Mouse (Mus musculus): ENCODE data around the gene Dyx1c1.

Dyx1c1 gene

DNA sequence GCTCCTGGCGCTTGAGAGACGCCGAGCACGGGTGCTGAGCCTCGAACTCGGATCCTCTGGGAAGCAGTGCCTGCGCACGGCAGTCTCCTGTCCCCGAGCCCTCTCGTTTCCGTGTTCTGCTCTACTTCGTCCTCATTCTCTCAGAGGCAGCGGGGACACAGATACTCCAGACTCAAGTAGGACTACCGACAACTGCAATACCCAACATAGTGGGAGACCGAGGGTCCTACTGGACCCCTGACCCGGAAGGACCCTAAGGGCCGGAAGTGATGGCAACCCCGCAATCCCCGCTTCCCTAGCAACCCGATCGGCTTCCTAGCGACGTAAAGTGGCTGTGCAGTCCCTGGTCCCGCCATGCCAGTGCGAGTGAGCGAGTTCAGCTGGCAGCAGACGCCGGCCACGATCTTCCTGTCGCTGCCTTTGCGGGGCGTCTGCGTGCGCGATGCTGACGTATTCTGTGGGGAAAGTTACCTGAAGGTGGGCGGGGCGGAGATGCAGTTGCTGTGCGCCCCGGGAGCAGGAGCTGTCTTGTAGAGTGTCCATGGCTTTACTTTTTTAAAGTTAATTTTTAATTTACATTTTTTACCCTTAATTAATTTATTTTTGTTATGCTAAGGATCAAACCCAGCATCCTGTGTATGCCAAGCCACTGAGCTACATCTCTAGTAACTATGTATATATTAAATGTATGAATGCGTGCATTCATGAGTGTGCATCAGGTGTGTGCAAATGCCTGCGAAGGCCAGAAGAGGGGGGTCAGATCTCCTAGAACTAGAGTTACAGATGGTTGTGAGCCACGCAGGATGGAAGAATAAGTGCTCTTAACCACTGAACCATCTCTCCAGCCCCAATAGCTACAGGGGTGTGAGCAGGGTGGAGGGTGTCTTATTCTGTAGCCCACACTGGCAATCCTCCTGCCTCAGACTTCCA lies at the start of gene Dyx1c1, which contains the start of gene Gm44503:
Dyx1c1 (plus strand) TSS at position 265 of the 930 bp plus-strand sequence.
Gm44503 (plus strand) TSS at position 332 of the 930 bp plus-strand sequence.
- DNase-seq (ENCODE audit: low read depth, low spot score), result peak; percentile 85

DNA sequence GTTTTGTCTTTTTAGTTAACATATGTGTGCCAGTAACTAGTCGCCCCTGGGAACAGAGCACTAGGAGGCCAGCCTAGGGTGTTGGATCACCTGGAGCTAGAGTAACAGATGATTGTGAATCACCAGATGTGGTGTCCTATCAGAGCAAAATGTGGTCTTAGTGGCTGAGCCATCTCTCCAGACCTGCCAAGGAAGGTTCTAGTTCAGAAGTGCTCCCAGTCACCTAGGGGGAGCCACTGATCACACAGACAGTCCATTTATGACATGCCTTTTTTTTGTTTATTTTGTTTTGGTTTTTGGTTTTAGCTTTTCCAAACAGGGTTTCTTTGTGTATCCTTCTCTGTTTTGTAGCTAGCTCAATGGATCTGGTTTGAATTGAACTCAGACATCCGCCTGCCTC lies 47.2 kb upstream of the Dyx1c1 start:
- DNase-seq (ENCODE audit: low read depth, low spot score), result no peak

DNA sequence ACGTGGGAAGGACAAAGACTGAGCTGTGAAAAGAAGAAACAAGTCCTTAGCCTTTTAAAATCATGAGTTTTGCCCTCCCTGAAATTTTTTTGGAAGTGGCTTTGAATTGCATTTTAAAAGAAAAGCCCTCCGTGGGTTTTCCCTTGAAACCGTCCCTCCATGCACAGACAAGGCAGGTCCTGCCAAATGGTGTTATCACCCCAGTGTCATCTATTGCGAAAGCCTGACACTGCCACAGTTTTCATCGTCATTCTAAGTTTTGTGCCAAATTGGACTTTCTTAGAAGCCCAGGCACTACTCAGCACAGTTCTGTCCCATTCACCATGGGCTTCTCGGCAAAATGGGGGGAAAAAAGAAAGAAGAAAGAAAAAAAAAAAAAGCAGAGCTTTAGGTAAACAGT lies 45.0 kb upstream of the Dyx1c1 start:
- DNase-seq (ENCODE audit: low read depth, low spot score), result no peak

DNA sequence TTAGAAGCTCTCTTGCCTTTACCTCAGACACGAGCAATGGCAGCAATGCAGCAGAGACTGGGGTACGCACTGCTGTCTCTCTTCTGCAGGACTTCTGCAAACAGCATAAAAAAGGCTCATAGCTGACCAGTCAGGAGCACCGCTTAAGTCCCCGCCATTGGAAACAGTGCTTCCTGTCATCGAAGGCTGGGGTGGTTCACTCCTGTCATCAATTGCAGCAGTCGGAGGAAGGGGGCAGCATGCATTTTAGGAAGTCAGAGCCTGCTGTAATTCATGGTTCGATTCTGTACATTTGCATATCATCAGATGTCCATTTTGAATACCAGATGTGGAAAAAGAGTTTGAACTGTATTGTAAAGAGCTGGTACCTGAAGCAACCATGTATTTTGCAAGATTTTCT lies 42.9 kb upstream of the Dyx1c1 start:
- DNase-seq (ENCODE audit: low read depth, low spot score), result peak; percentile 16

DNA sequence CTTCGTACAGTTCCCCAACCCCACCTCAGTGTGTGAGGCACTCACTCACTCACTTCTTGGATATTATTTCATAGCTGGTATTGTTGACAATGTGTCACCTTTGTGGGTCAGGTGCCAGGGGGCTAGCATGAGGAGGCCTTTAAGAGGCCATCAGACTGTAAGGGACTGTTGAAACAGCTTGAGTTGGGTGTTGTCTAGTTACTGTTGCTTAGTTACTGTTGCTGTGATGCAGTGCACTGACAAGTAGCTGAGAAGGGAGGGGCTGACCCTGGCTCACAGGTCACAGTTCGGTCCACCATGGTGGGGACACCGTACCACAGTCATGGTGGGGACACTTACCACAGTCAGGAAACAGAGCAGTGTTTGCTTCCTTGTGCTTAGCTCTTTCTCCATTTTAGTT lies 35.5 kb upstream of the Dyx1c1 start:
- DNase-seq (ENCODE audit: low read depth, low spot score), result no peak

DNA sequence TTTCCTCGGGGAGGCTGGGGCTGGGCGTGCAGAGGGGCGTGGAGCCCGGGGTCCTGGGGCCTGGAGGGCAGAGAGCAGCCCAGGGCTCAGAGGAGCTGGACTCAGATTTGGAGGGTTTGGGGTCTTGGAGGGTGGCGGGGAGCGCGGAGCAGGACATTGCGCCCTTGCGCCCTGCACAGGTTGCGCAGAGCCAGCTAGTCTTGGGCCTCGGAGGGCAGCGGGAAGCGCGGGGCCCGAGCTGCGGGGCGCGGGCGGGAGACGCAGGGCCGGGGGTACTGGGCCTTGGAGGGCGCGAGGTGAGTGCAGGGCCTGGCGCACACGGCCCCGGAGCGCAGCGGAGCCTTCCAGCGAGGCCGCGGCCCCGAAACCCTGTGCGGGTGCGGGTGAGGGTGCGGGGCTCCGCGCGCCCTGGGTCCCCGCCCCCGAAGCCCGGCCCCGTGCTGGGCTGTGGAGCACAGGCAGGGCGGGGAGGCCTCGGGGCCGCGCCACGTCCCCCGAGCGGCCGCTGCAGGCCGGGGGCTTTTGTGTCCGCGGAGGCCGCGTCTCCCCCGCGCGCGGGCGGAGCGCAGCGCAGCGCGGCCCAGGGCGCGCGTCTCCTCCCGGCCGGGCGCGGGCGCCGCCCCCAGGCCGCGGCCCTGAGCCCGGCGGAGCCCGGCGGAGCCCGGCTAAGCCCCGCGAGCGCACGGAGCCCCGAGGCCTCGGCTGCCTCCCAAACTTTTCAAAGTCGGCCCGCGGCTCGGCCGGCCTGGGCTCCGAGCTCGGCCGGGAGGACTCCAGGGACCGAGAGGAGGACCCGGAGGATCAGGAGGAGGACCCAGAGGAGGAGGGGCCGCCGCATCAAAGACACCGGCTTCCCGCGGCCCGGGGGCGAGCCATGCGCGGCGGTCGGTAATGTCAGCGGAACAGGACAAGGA lies 33.3 kb upstream of the Dyx1c1 start, which contains the start of gene Pygo1:
Pygo1 (plus strand) TSS at position 625 of the 914 bp plus-strand sequence.
- DNase-seq (ENCODE audit: low read depth, low spot score), result no peak

DNA sequence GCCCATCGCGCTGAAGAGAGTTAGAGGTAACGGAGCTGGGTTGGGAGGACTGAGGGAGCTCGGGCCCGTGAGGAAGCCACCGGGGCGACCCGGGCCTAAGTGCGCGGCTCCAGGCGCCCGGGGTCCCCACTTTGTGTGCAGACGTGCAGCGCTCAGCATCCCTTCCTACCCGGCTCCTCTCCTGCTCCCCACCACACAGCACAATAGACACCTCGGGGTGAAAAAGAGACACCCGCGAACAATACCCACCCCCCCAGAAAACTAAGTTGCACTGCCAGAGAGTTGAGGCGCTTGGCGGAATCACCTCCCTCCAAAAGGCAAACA lies 32.7 kb upstream of the Dyx1c1 start:
- no peak for DNase-seq (ENCODE audit: low read depth, low spot score)

DNA sequence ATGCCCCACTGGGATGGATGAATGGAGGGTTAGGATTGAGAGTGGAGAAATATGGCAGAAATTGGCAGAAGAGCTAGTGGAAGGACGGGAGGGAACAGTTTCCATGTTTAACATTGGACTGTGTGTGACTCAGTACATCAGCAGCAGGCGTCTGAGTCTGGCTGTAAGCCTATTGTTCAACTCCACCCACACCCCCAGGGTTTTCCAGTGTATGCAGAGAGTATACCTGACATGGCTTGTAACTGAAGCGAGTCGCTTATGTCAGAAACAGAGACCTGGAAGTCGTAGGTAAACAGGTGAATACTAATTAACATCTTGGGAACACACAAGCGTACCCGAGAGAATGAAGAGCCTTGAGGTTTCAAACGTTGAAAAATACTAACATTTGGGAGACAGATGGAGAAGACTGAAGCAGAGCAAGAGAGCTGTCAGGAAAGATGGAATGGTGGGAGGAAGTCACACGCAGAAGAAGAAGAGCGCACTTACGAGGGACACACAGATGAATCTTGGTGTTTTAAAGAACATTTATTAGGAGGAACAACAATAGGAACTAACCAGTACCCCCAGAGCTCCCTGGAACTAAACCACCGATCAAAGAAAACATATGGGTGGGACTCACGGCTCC lies 27.3 kb upstream of the Dyx1c1 start:
- DNase-seq (ENCODE audit: low read depth, low spot score), result no peak

DNA sequence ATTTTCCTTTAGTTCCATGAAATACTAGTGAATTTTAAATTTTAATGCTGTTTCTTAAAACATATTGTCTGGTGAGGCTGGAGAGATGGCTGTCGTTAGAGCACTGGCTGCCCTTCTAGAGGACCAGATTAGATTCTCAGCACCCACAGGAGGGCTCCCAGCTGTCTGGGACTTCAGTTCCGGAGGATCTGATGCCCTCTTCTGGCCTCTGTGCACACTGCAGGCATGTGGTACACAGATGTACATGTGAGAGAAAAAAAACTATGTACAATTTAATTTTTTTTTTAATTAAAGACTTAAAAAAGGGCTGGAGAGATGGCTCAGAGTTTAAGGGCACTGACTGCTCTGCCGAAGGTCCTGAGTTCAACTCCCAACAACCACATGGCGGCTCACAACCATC lies 23.3 kb upstream of the Dyx1c1 start:
- no peak for DNase-seq (ENCODE audit: low read depth, low spot score)

DNA sequence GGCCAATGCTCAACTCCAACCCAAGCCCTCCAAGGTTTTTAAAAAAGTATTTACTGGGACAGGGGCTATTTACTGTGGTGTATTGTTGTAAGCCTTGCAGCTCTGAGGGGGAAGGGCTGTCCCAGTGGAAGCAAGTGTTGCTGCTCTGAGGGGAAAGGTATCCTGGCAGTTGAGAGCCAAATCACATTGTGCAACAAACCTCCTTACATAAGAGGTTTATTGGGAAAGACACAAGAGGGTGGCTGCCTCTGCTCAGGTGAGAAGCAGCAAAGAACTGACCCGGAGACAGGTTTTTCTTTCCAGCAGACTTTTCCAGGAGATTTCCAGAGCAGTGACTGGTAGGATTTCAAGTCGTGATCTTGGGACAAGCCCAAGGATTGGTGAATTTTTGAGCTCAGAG lies 22.3 kb upstream of the Dyx1c1 start:
- DNase-seq (ENCODE audit: low read depth, low spot score), result no peak

DNA sequence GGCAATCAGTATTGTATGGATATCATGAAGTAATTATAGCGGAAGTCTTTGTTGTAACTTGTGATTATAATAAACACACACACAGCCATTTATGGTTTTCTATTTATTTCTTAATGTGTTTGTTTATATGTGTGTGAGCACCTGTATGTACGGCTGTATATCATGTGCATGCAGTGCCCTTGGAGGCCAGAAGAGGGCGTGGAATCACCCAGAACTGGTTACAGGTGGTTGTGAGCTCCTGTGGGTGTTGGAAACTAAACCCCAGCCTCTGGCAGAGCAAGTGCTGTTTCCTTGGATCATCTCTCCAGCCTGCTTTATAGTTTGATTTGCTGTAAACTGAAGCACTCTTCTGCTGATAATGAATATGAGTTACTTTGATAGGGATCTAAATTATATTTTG lies 15.2 kb upstream of the Dyx1c1 start:
- DNase-seq (ENCODE audit: low read depth, low spot score), result peak; percentile 47

DNA sequence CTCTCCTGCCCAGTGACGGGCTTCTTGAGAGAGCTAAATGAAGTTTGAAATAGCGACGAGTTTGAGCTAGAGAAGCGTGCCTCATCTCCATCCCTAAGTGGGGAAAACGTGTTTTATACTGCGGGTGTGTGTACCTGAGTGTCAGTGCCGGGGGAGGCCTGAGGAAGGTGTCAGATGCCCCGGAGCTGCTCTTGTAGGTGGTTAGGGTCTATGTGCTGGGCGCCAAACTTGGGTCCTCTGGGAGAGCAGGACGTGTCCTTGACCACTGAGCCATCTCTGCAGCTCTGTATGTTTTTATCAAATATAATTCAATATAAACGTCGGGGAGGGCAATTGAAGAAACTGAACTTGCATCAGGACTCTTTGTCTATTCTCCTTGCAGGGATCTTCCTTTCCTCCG lies 14.3 kb upstream of the Dyx1c1 start:
- DNase-seq (ENCODE audit: low read depth, low spot score), result no peak

DNA sequence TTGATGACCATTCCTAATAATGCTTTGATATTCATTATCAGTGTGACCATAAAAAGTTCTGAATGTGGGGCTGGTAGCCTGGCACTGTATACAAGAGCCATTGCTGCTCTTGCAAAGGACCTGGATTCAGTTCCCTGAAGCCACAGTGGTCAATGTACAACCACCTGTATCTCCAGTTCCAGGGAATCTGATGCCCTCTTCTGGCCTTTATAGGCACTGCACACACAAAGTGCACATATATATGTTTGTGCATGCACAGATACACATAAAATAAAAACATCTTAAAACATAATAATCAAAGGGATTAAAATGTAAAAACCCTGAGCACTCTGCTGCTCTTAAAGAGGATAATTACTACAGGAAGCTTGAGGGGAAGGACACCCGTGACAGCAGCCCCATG lies 11.6 kb upstream of the Dyx1c1 start:
- no peak for DNase-seq (ENCODE audit: low read depth, low spot score)

DNA sequence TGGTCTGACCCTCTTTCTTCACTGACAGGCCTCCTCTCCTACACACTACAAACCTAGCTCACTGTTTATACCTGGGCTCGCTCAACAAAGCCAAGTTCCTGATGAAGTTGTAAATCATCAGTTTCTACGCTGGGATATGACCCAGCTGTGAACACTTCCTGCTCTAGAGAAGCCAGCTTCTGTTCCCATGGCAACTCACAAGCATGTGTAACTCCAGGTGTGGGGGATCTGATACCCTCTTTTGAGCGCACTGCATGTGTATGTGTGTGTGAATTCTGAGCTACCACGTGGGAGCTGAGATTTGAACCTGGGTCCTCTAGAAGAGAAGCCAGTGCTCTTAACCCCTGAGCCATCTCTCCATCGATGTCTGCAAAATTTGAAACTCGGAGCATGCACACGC lies 9.0 kb upstream of the Dyx1c1 start:
- no peak for DNase-seq (ENCODE audit: low read depth, low spot score)

DNA sequence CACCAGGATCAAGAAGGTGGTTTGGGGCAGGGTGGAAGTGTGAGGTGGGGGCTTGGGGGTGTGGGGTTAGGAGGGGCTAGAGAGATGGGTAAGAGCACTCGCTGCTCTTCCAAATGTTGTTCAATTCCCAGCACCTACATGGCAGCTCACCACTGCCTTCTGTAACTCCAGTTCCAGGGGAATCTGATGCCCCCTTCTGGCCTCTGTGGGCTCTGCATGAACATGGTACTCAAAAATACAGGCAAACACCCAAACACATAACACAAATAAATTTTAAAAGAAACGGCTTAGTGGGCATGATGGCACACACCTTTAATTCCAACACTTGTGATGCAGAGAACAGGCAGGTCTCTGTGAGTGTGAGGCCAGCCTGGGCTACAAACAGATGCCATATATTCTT lies 3.8 kb upstream of the Dyx1c1 start:
- peak; percentile 33 for DNase-seq (ENCODE audit: low read depth, low spot score)

DNA sequence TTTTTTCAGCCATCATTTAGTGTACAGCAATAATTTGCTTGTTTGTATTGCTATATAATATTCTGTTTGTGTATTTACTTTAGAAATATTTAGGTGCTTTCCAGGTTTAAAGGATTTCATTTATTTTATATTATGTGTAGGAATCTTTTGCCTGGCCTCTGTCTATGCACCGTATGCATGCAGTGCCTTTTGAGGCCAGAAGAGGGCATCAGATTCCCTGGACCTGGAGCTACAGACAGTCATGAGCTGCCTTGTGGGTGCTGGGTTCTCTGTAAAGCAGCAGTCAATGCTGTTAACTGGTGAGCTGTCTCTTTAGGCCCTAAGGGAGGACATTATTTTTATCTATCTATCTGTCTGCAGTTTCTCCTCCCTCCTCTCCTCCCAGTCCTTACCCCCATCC lies 3.0 kb upstream of the Dyx1c1 start:
- peak; percentile 64 for DNase-seq (ENCODE audit: low read depth, low spot score)

DNA sequence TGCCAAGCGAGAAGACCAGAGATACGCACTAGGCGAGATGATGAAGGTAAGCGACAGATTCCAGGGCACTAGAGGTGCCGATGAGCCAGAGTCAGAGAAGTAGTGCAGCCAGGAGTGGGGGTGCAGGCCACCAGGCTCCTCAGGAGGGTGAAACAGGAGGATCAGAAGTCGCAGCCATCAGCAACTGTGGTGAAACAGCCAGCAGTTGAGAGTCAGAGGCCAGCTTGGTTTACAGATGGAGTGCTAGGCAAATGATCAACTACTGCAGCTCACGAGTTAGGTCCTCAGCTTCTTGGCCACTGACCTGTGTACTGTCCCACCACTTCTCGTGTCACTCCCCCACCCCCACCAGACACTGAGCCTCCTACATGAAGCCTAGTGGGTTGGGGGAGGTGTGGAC lies 2.8 kb downstream of the Dyx1c1 start:
- no peak for DNase-seq (ENCODE audit: low read depth, low spot score)

DNA sequence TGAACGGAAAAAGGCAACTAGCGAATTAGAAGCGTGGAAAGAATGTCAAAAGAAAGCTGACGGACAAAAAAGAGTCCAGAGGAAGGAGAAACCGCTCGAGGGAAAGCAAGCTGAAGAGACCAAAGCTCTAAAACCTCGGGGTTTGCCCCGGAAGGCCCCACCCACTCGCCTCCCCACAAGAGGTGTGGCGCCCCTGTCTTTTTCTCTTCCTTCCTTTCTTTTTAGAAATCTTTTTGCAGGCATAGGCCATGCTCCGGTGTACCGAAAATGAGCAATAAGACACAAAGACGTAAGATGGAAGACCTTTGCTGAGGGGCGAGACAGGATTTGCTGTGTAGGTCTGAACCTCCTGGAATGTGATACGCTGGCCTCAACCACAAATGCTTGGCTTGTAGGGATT lies 3.4 kb downstream of the Dyx1c1 start:
- DNase-seq (ENCODE audit: low read depth, low spot score), result no peak

DNA sequence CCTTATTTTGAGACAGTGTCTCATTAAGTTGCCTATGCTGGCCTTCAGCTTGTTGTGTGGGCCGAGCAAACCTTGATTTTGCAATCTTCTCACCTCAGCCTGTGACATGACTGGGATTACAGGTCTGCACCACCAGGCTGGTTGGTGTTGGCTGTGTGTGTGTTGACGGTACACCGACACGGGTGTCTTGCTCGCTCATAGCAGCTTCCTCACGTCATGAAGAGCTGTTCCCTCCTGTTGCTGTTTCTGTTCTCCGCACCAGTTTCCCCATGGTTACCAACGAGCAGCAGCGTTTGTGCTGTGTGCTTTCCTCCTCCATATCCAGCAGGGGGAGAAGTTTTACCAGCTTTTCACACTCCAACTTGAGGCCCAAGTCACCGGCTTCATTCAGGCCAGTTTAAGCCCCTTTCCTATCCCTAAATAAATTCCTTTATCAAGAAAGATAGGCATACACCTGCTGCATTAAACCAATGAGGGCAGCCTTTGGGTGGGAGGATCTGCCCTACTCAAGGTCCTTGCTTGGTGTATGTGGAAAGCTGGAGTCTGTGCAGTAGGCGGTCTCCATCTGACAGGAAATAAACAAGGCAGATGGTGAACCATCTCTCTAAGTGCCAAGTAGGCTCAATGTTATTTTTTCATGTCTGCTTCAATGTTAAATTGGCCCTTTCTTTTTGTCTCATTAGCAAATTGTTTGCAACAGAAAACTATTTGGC lies 9.9 kb downstream of the Dyx1c1 start:
- DNase-seq (ENCODE audit: low read depth, low spot score), result peak; percentile 77

DNA sequence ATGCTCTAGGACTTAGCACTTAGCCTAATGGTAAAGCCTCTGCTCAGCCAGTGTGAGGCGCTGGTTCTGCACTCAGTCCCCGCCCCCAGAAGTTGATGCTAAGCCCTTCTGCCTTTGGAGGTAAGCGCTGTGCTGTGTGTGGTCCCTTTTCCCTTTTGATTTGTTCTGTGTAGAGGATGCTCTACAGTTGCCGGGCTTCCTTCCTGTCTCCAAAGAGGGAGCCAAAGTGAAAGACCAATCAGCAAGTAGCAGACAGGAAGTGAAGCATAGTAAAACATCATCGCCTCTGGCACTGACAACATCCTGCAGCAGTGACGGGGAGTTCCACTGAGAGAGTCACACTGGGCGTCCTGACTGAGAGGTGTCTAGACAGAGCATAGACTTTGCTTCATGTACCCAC lies 11.3 kb downstream of the Dyx1c1 start:
- DNase-seq (ENCODE audit: low read depth, low spot score), result peak; percentile 28

DNA sequence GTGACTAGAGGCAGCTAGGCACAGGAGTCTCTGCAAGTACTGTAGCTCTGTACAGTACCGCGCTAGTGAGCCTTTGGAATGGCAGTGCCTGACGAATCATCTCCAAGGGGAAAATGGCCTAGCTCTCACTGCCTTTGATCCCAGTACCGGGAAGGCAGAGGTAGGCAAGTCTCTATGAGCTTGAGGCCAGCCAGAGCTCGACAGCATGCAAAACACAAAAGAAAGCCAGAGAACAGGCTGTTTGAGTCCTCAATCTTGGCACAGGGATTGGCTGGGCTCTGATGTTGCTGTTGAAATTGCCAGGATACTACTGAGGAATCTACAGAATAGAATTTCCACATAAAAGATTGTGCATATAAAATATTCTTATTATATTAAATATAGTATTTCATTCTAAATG lies 13.8 kb downstream of the Dyx1c1 start:
- DNase-seq (ENCODE audit: low read depth, low spot score), result no peak

Measured in A20 (cell line).